Mouse (Mus musculus): ENCODE results near the gene Camk2d. TPM values are rescaled to one million over a fixed set of nuclear protein-coding genes. Genes with fewer than 3 reads are reported as not detected.
A peak's percentile ranks its signal among the peaks of the same experiment; 100 is the strongest.

The Camk2d gene
- polyA plus RNA-seq, 1 experiment, result 5.8 TPM

DNA sequence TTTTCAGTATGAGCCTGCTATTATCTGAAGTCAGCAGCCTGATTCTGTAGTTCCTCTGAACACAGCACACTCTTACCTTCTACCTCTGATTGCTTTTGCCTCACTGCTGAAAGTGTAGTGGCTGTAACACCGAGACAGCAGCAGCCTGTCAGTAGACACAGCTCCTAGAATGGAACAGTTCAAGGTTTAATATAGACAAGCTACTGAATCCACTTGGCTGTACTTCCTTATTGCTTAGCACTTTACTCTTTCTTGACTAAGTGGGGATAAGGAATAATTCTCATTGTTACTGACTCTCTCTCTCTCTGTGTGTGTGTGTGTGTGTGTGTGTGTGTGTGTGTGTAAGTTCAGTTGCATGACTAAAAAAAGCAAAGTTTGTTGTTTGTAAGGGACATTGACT lies 42.2 kb downstream of the Camk2d start:
- H3K27ac ChIP-seq (ENCODE audit: control insufficient read depth, insufficient read depth, low read depth, low read length), result no peak overlapping the region
- TF ChIP-seq CTCF (IDR thresholded peaks at IDR 0.05; ENCODE audit: control insufficient read depth, insufficient read depth, insufficient replicate concordance, low read depth, low read length), result no peak
- no peak overlapping the region for H3K4me3 ChIP-seq (ENCODE audit: control insufficient read depth, low read depth, low read length)
- H3K27me3 ChIP-seq (ENCODE audit: control insufficient read depth, insufficient read depth, low read length), result no peaks in the 10 kb centered on the region
- no peaks in the 10 kb centered on the region for H3K4me1 ChIP-seq (ENCODE audit: control insufficient read depth, insufficient read depth, low read length)
- no peaks in the 10 kb centered on the region for H3K36me3 ChIP-seq (ENCODE audit: control insufficient read depth, insufficient read depth, low read length)

- Histone ChIP-seq H3K4me1 (ENCODE audit: control insufficient read depth, insufficient read depth, low read length) (no peaks in the 10 kb centered on the region), H3K27me3 (ENCODE audit: control insufficient read depth, insufficient read depth, low read length) (no peaks in the 10 kb centered on the region), H3K27ac (ENCODE audit: control insufficient read depth, insufficient read depth, low read depth, low read length) (0 out of 2 replicates have a peak overlapping the region, but pooled peaks have one; percentile 53), H3K36me3 (ENCODE audit: control insufficient read depth, insufficient read depth, low read length) (no peaks in the 10 kb centered on the region), H3K4me3 (ENCODE audit: control insufficient read depth, low read depth, low read length) (no peak overlapping the region)
- TF ChIP-seq POLR2A (IDR thresholded peaks at IDR 0.05; ENCODE audit: control insufficient read depth, low read depth, low read length), result no peak
- no peak for TF ChIP-seq CTCF (IDR thresholded peaks at IDR 0.05; ENCODE audit: control insufficient read depth, insufficient read depth, insufficient replicate concordance, low read depth, low read length)
Observed at GRCm38 (mm10) chr3:126639098-126639513, 43.0 kb downstream of the Camk2d start.

- Histone ChIP-seq H3K27ac (ENCODE audit: control insufficient read depth, insufficient read depth, low read depth, low read length) (no peak overlapping the region), H3K4me3 (ENCODE audit: control insufficient read depth, low read depth, low read length) (no peak overlapping the region), H3K4me1 (ENCODE audit: control insufficient read depth, insufficient read depth, low read length) (no peaks in the 10 kb centered on the region), H3K27me3 (ENCODE audit: control insufficient read depth, insufficient read depth, low read length) (no peaks in the 10 kb centered on the region), H3K36me3 (ENCODE audit: control insufficient read depth, insufficient read depth, low read length) (no peaks in the 10 kb centered on the region)
- no peak for TF ChIP-seq POLR2A (IDR thresholded peaks at IDR 0.05; ENCODE audit: control insufficient read depth, low read depth, low read length)
Observed at GRCm38 (mm10) chr3:126640443-126641251, 44.5 kb downstream of the Camk2d start.

DNA sequence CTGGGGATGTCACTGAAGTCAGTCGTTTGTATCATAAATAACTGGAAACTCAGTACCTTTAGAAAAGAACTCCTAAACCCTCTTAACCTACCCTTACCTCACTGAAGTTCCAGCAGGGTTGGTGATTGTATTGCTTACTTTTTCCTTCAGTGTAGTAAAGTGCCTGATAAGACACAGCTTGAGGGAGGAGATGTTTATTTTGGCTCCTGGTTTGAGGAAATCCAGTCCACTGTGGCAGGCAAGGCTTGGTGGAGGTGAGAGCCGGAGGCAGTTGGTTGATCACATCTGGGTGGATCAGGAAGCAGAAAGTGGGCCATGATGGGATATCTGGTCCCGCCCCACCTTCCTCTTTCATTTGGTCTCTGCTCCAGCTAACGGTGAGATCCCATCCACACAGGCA lies 45.3 kb downstream of the Camk2d start:
- H3K36me3 ChIP-seq (ENCODE audit: control insufficient read depth, insufficient read depth, low read length), result no peaks in the 10 kb centered on the region
- no peak overlapping the region for H3K27ac ChIP-seq (ENCODE audit: control insufficient read depth, insufficient read depth, low read depth, low read length)
- no peak for TF ChIP-seq CTCF (IDR thresholded peaks at IDR 0.05; ENCODE audit: control insufficient read depth, insufficient read depth, insufficient replicate concordance, low read depth, low read length)
- no peak for TF ChIP-seq POLR2A (IDR thresholded peaks at IDR 0.05; ENCODE audit: control insufficient read depth, low read depth, low read length)
- H3K4me3 ChIP-seq (ENCODE audit: control insufficient read depth, low read depth, low read length), result no peak overlapping the region
- no peaks in the 10 kb centered on the region for H3K27me3 ChIP-seq (ENCODE audit: control insufficient read depth, insufficient read depth, low read length)
- H3K4me1 ChIP-seq (ENCODE audit: control insufficient read depth, insufficient read depth, low read length), result no peaks in the 10 kb centered on the region

GRCm38 (mm10) chr3:126643071-126644010 lies 47.2 kb downstream of the Camk2d start:
- no peak for TF ChIP-seq POLR2A (IDR thresholded peaks at IDR 0.05; ENCODE audit: control insufficient read depth, low read depth, low read length)
- no peak for TF ChIP-seq CTCF (IDR thresholded peaks at IDR 0.05; ENCODE audit: control insufficient read depth, insufficient read depth, insufficient replicate concordance, low read depth, low read length)
- Histone ChIP-seq H3K36me3 (ENCODE audit: control insufficient read depth, insufficient read depth, low read length) (no peaks in the 10 kb centered on the region), H3K4me3 (ENCODE audit: control insufficient read depth, low read depth, low read length) (no peak overlapping the region), H3K4me1 (ENCODE audit: control insufficient read depth, insufficient read depth, low read length) (no peaks in the 10 kb centered on the region), H3K27me3 (ENCODE audit: control insufficient read depth, insufficient read depth, low read length) (no peaks in the 10 kb centered on the region), H3K27ac (ENCODE audit: control insufficient read depth, insufficient read depth, low read depth, low read length) (0 out of 2 replicates have a peak overlapping the region, but pooled peaks have one; percentile 13)

DNA sequence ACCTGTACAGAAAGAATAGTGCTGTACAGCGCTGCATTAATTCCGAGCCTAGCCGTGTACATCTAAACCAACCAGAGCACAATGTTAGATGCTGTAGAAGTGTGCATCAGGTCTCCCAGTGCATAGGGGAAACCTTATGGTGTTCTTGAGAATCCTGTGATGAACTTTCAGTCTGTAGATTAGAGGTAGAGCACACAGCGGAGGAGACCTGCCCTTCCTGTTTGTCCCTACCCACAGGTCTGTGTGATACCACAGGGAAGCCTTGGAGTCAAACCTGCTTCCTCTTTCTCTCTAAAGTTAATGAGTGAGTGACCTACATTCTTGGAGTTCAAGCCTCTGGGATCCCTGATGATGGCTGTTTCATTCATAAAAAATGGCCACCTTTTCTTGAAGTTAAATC lies 54.2 kb downstream of the Camk2d start:
- Histone ChIP-seq H3K27me3 (ENCODE audit: control insufficient read depth, insufficient read depth, low read length) (no peaks in the 10 kb centered on the region), H3K4me3 (ENCODE audit: control insufficient read depth, low read depth, low read length) (no peak overlapping the region), H3K36me3 (ENCODE audit: control insufficient read depth, insufficient read depth, low read length) (no peaks in the 10 kb centered on the region), H3K4me1 (ENCODE audit: control insufficient read depth, insufficient read depth, low read length) (no peaks in the 10 kb centered on the region), H3K27ac (ENCODE audit: control insufficient read depth, insufficient read depth, low read depth, low read length) (no peak overlapping the region)
- no peak for TF ChIP-seq POLR2A (IDR thresholded peaks at IDR 0.05; ENCODE audit: control insufficient read depth, low read depth, low read length)
- no peak for TF ChIP-seq CTCF (IDR thresholded peaks at IDR 0.05; ENCODE audit: control insufficient read depth, insufficient read depth, insufficient replicate concordance, low read depth, low read length)

GRCm38 (mm10) chr3:126650747-126651146 lies 54.6 kb downstream of the Camk2d start:
- H3K4me1 ChIP-seq (ENCODE audit: control insufficient read depth, insufficient read depth, low read length), result no peaks in the 10 kb centered on the region
- H3K4me3 ChIP-seq (ENCODE audit: control insufficient read depth, low read depth, low read length), result no peak overlapping the region
- TF ChIP-seq POLR2A (IDR thresholded peaks at IDR 0.05; ENCODE audit: control insufficient read depth, low read depth, low read length) (no peak), CTCF (IDR thresholded peaks at IDR 0.05; ENCODE audit: control insufficient read depth, insufficient read depth, insufficient replicate concordance, low read depth, low read length) (no peak)
- H3K36me3 ChIP-seq (ENCODE audit: control insufficient read depth, insufficient read depth, low read length), result no peaks in the 10 kb centered on the region
- H3K27ac ChIP-seq (ENCODE audit: control insufficient read depth, insufficient read depth, low read depth, low read length), result no peak overlapping the region
- H3K27me3 ChIP-seq (ENCODE audit: control insufficient read depth, insufficient read depth, low read length), result no peaks in the 10 kb centered on the region
